Mouse (Mus musculus) lung, postnatal 0 days (tissue): ENCODE measurements around the gene Chchd6. TPM values are rescaled to one million over a fixed set of nuclear protein-coding genes. Genes with fewer than 3 reads are reported as not detected.

Experiments
- ATAC-seq: fragments of 200-750 bp; cut with Nextera tagmentation; 2 replicates; pipeline ENCODE4 v1.8.0; 2017; ENCODE audit warnings: moderate library complexity
- DNase-seq: peaks from one replicate; pipeline ENCODE4 v3.0.0-alpha.2; 2016; ENCODE audit warnings: low spot score
- H3K27ac ChIP-seq: fragments of 300-500 bp; sonication (generic); 2 replicates; pipeline ENCODE4 v1.5.1; 2014; ENCODE audit warnings: antibody characterized with exemption, mild to moderate bottlenecking, low read length, mixed read lengths
- H3K27me3 ChIP-seq: fragments of 300-500 bp; sonication (generic); replicated peaks from 2 replicates; pipeline ENCODE4 v1.6.1; 2014; ENCODE audit warnings: low read length, mixed read lengths; ENCODE audit not compliant: insufficient read depth
- H3K36me3 ChIP-seq: fragments of 300-500 bp; sonication (generic); 2 replicates; pipeline ENCODE4 v1.6.1; 2014; ENCODE audit warnings: low read length, mixed read lengths; ENCODE audit not compliant: insufficient read depth
- H3K4me1 ChIP-seq: fragments of 300-500 bp; sonication (generic); 2 replicates; pipeline ENCODE4 v1.6.1; 2014; ENCODE audit warnings: antibody characterized with exemption, low read depth, low read length, mixed read lengths; ENCODE audit not compliant: insufficient read depth
- H3K4me2 ChIP-seq: fragments of 300-500 bp; sonication (generic); replicated peaks from 2 replicates; pipeline ENCODE4 v1.6.1; 2014; ENCODE audit warnings: low read depth, mild to moderate bottlenecking, low read length, moderate library complexity, mixed read lengths
- H3K4me3 ChIP-seq: fragments of 300-500 bp; sonication (generic); 2 replicates; pipeline ENCODE4 v1.5.1; 2014; ENCODE audit warnings: low read depth, low read length
- H3K9ac ChIP-seq: fragments of 300-500 bp; sonication (generic); replicated peaks from 2 replicates; pipeline ENCODE4 v1.6.1; 2014; ENCODE audit warnings: low read depth, mild to moderate bottlenecking
- H3K9me3 ChIP-seq: fragments of 300-500 bp; sonication (generic); 2 replicates; pipeline ENCODE4 v1.6.1; 2016; ENCODE audit warnings: low read length, mixed read lengths
- CTCF ChIP-seq: IDR thresholded peaks from 2 replicates; pipeline ENCODE4 v1.5.1; 2016; ENCODE audit warnings: antibody characterized with exemption, mild to moderate bottlenecking
- EP300 ChIP-seq: IDR thresholded peaks from 2 replicates; pipeline ENCODE4 v1.6.1; 2016; ENCODE audit warnings: antibody characterized with exemption, mild to moderate bottlenecking, control low read depth
- WGBS: fragments of 180-500 bp; shearing (Covaris S2); extraction: QIAGEN DNeasy Blood & Tissue Kit; methylation state at CpG from one replicate; pipeline ENCODE4 v1.1.7; 2014; 5-methylcytosine and 5-hydroxymethylcytosine counted together
- polyA plus RNA-seq: library from polyadenylated mRNA; unstranded; fragments of >200 nt; fragmentation: Nextera tagmentation; extraction: Ambion mirVana; gene quantifications from 2 replicates; pipeline ENCODE4 v1.2.1, GENCODE M21; 2015

Gene Chchd6
- polyA plus RNA-seq, 1 experiment from 2014 or later: 25.0 TPM

DNA sequence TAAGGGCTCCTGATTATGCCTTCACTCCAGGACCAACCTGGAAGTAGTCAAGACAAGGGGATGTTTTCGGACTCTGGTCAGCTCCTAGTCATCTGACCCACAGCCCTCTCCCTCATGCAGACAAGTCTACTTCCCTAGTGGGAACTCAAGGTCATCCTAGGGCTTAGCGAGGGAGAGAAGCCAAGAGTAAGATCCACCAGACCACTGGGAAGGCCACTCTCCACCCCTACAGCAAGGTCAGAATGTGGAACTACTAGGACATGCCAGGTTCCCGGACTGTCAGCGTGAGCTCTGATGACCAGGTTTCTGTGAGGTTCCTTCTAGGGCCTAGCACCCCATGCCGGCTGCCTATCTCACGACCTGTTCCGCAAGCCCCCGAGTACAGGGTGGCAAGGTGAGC is 256.7 kb downstream of the Chchd6 start:
- H3K9ac ChIP-seq: no peak overlapping the region
- no peaks in the 10 kb centered on the region for H3K9me3 ChIP-seq
- TF ChIP-seq CTCF (no peak), EP300 (no peak)
- H3K36me3 ChIP-seq: peaks cover 50% of the 10 kb centered on the region
- H3K4me2 ChIP-seq: no peak overlapping the region
- no peak for ATAC-seq
- WGBS: 98% methylated on average over 8 of the region's 8 CpGs
- no peaks in the 10 kb centered on the region for H3K27me3 ChIP-seq
- H3K4me3 ChIP-seq: no peak overlapping the region
- DNase-seq: no peak
- no peaks in the 10 kb centered on the region for H3K4me1 ChIP-seq
- no peak overlapping the region for H3K27ac ChIP-seq

- no peak for ATAC-seq
- DNase-seq: no peak
Observed at GRCm38 (mm10) chr6:89337574-89337973, 257.9 kb downstream of the Chchd6 start.

DNA sequence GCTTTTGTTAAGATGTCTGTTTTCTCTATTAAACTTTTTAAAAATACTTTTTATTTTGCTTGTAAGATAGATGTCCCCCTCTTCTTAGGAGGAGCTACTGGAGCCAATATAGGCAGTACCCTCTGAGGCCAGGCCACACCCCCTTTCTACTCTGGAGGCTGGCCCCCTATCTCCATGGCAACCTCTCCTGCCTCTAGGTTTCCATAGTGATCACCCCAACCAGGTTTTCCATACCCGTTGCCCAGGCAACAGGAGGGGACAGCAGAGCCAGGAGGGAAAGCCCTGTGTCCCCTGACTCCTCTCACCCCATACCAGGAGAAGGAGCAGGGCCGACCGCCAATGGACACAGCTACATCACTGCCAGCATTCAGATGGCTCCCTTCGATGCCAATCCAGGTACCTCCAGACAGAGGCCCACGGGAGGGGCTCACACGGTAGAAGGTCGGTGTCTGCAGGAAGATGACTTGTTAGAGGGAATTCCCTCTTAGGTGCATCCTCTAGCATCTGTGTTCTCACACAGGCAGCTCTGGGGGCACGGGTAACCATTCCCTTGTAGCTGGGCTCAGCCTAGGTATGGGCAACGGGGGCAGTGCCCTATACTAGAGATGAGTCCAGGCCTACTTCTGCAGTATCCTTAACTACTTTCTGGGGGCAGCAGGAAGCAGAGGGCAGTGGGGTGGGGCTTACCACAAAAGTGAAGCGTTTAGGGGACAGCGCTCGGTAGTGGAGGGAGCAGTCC is 261.3 kb downstream of the Chchd6 start:
- no peak for DNase-seq
- Histone ChIP-seq H3K4me2 (no peak overlapping the region), H3K9me3 (no peaks in the 10 kb centered on the region), H3K4me1 (no peaks in the 10 kb centered on the region), H3K27ac (no peak overlapping the region), H3K9ac (no peak overlapping the region), H3K27me3 (no peaks in the 10 kb centered on the region), H3K36me3 (peaks cover 60% of the 10 kb centered on the region), H3K4me3 (no peak overlapping the region)
- ATAC-seq: no peak
- TF ChIP-seq CTCF (no peak), EP300 (no peak)
- WGBS: 80% methylated on average over 12 of the region's 12 CpGs

More at GRCm38 (mm10) chr6:89337574-89337973, 257.9 kb downstream of the Chchd6 start:
- no peak overlapping the region for H3K4me3 ChIP-seq
- TF ChIP-seq CTCF (no peak), EP300 (no peak)
- no peak overlapping the region for H3K4me2 ChIP-seq
- H3K27me3 ChIP-seq: no peaks in the 10 kb centered on the region
- H3K9ac ChIP-seq: no peak overlapping the region
- H3K36me3 ChIP-seq: peaks cover 56% of the 10 kb centered on the region
- H3K4me1 ChIP-seq: no peaks in the 10 kb centered on the region
- no peaks in the 10 kb centered on the region for H3K9me3 ChIP-seq
- 91% methylated on average over 9 of the region's 9 CpGs for WGBS
- H3K27ac ChIP-seq: no peak overlapping the region

Other genes starting within 250 kb of the Chchd6 start
- gene Plxna1, start 233.0 kb downstream of the Chchd6 start, polyA plus RNA-seq: 13.6 and 29.2 TPM in 2 replicates
- 20.6 and 26.3 TPM in 2 replicates for gene Txnrd3, start 48.3 kb upstream of the Chchd6 start, polyA plus RNA-seq
- not detected in 2 replicates for gene Vmn1r40, start 111.9 kb upstream of the Chchd6 start, polyA plus RNA-seq
- gene Vmn1r41, start 145.1 kb upstream of the Chchd6 start, polyA plus RNA-seq: not detected in 2 replicates